Mouse (Mus musculus): ENCODE measurements around the gene Cort.
A peak's percentile ranks its signal among the peaks of the same experiment; 100 is the strongest.
"Not testable (repeated sequence)": the region's sequence is repeated elsewhere in the genome, so short reads cannot be mapped to it uniquely, and the experiment has no call there.

Gene Cort

GRCm38 (mm10) chr4:149145151-149145550 is 18.6 kb upstream of the Cort start:
- DNase-seq = no peak

- DNase-seq = peak; percentile 76 to 85
These were observed 17.9 kb upstream of the Cort start for GRCm38 (mm10) chr4:149144459-149144858.

- no peak for DNase-seq
These were observed 17.0 kb upstream of the Cort start for GRCm38 (mm10) chr4:149143594-149143993.

GRCm38 (mm10) chr4:149138515-149138914 is 12.0 kb upstream of the Cort start:
- no peak for DNase-seq

- DNase-seq = peak; percentile 94
These were observed 10.6 kb upstream of the Cort start, which contains the start of gene Cenps for GRCm38 (mm10) chr4:149136982-149137770. TSS of gene Cenps (minus strand) at chr4:149137629.

GRCm38 (mm10) chr4:149136116-149136850 is 9.7 kb upstream of the Cort start:
- peak; percentile 12 to 22 for DNase-seq

GRCm38 (mm10) chr4:149133395-149133794 is 6.8 kb upstream of the Cort start:
- no peak for DNase-seq

GRCm38 (mm10) chr4:149131789-149132565 is 5.4 kb upstream of the Cort start:
- DNase-seq = no peak

GRCm38 (mm10) chr4:149131021-149131752 is 4.6 kb upstream of the Cort start:
- no peak for DNase-seq

GRCm38 (mm10) chr4:149128467-149128866 is 1.9 kb upstream of the Cort start:
- no peak for DNase-seq

GRCm38 (mm10) chr4:149126115-149126509 is 451 bp downstream of the Cort start:
- no peak for DNase-seq

- DNase-seq = no peak
These were observed 1.0 kb downstream of the Cort start for GRCm38 (mm10) chr4:149125341-149126114.

GRCm38 (mm10) chr4:149123432-149123831 is 3.1 kb downstream of the Cort start:
- no peak for DNase-seq

GRCm38 (mm10) chr4:149119978-149120562 is 6.5 kb downstream of the Cort start:
- not testable (repeated sequence) for DNase-seq

GRCm38 (mm10) chr4:149103875-149104561 is 22.5 kb downstream of the Cort start, which contains the start of gene Dffa:
TSS of gene Dffa (plus strand) at chr4:149104146.
- DNase-seq = peak; percentile 91 to 93

GRCm38 (mm10) chr4:149101456-149101855 is 25.1 kb downstream of the Cort start:
- no peak for DNase-seq

GRCm38 (mm10) chr4:149100449-149100848 is 26.1 kb downstream of the Cort start:
- not testable (repeated sequence) for DNase-seq

GRCm38 (mm10) chr4:149099369-149100017 is 27.1 kb downstream of the Cort start, which contains the start of gene Pex14:
TSS of gene Pex14 (minus strand) at chr4:149099876.
- DNase-seq = peak; percentile 91

- no peak for DNase-seq
These were observed 28.0 kb downstream of the Cort start for GRCm38 (mm10) chr4:149098571-149098970.

- DNase-seq = no peak
These were observed 28.6 kb downstream of the Cort start for GRCm38 (mm10) chr4:149097956-149098355.
